Mouse (Mus musculus) embryonic fibroblast, embryonic 13.5 days (primary cell): ENCODE measurements around the gene Eva1b.

Source experiments
- CTCF ChIP-seq: IDR thresholded peaks from 2 replicates; pipeline ENCODE4 v1.5.1; 2011; ENCODE audit warnings: mild to moderate bottlenecking, control low read depth, low read length, moderate library complexity, borderline replicate concordance; ENCODE audit not compliant: insufficient read depth
- POLR2A ChIP-seq: IDR thresholded peaks from 2 replicates; pipeline ENCODE4 v1.6.1; 2011; ENCODE audit warnings: low read depth, mild to moderate bottlenecking, control low read depth, low read length, moderate library complexity

- no peak for TF ChIP-seq CTCF
- TF ChIP-seq POLR2A, result no peak
These were observed at the start of gene Eva1b for GRCm38 (mm10) chr4:126147533-126148160.
